Mouse (Mus musculus) adrenal gland, postnatal 36 days (tissue): ENCODE measurements at regions not wholly inside any gene's neighbourhood (a gene's known extent, or its start where the extent isn't known, plus 50 kb on each side); places are given as distances from the start of the nearest gene placed in this dataset.
A peak's percentile ranks its signal among the peaks of the same experiment; 100 is the strongest.

Source experiments
- DNase-seq, 2 experiments: peaks; one replicate each; pipeline ENCODE4 v3.0.0; 2021; ENCODE audit warnings: mixed read lengths in 1 of 2

GRCm38 (mm10) chr15:49335523-49336040, 4549.1 kb upstream of the Gm7489 start:
- DNase-seq: no peak

DNA sequence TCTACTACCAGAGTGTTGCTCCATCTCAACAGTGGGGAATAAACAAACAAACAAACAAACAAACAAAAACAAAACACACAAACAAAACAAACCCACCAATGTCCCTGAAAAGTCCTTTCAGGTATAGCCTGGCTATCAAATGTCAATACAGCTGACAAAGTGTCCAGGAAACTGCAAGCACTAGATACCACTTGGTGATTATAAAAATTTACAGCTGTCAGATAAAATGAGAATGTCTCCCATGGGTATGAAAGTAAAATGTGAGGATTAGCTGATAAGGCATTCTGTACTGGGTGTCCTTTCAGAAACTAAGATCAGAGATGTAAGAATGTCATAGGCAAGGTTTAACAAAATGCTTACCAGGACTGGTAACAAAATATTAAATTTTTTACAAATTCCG, 4537.7 kb upstream of the Gm7489 start:
- DNase-seq: no peak

GRCm38 (mm10) chr15:49356107-49356506, 4528.6 kb upstream of the Gm7489 start:
- no peak for DNase-seq

DNA sequence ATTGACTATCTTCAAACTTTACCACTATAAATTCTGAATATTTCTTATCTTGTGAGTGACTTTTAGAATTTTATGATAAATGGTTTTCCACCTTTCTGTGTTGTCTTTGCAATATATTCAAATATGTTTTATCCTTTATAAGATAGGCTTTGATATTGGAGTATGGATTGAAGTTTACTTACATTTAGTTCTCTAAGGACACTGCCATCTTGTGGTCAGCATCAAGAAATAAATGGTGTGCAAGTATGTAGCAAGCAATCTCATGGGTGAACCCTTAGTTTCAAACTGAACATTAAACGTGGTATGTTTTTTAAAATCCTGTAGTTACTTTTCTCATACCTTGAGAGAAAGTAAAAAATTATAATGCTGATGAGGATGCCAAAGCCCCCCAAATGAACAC, 4488.7 kb upstream of the Gm7489 start:
- no peak for DNase-seq

DNA sequence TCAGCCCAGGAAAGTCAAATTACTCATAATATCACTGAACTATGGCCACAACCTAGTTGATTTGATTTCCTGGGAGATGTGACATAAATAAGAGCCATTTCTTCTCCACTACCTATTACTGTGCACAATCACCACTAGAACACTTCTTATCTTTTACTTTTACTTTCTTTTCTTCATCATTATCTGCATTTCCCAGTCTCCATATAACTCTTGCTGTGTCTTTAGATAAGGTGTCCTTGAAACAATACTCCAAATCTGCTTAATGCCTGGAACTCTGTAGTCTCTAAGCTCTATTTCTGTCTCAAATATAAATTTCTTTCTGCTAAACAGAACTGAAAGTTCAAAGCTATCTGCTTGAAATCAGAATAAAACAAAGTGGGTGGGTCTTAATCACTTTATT, 4471.0 kb upstream of the Gm7489 start:
- no peak for DNase-seq

DNA sequence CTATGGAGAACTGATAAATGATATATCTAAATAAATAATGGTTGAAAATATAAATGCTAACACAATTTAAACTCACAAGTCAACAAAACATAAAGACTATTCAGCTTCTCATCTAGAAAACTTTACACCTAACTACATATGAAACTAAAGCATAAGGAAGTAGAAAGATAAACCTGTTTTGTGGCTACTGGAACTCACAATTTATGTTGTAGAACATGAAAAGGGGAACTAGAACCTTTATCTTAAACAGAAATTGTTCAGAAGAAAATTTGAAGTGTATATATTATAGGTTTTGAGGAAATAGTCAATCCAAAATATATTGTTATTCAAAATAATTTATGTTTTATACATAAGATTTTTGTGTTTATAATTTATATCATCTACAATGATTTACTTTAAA, 4433.4 kb upstream of the Gm7489 start:
- DNase-seq: no peak

GRCm38 (mm10) chr15:49484582-49484981, 4400.1 kb upstream of the Gm7489 start:
- DNase-seq: no peak

DNA sequence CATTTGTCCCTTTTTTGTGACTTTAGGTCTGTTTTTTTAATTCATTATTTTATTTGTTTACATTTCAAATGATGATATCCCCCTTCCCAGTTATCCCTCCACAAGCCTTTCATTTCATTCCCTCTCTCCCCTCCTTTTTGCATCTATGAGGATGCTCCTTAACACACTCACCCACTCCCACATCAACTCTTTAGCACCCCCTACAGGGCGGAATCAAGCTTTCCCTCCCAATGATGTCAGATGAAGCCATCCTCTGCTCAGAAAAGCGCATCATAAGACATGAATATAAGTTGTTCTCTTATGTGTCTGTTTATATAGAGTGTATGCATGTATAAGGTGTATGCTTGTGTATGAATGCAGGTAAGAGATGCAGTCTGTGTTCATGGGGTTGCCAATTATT, 4391.9 kb upstream of the Gm7489 start:
- DNase-seq: peak in 1 of 2 experiments; percentile 3

DNA sequence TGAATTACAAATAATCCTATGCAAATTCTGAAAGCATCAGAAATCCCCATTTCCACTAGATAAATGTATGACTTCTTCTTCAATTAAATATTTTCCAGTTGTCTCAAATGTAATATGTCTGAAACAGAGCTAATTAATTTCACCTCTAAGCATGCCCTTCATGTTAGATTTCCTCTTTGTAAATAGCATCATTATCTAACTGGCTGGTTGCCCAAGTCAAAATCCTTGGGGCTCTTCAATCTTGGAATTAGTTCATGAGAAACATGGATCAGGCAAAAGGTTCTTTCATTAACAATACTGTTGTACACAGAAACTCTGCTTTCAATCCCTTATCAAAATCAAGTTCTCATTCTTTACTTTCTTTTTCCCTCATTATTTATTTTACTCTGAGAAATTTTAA, 4382.9 kb upstream of the Gm7489 start:
- no peak for DNase-seq
